Mouse (Mus musculus) cerebellum, adult 9-10 months (tissue): ENCODE results near the gene Myadml2.
"Not testable (repeated sequence)": the region's sequence is repeated elsewhere in the genome, so short reads cannot be mapped to it uniquely, and the experiment has no call there.

ENCODE experiments used
- DNase-seq: peaks from one replicate; pipeline ENCODE4 v3.0.0; 2022

Myadml2 gene

DNA sequence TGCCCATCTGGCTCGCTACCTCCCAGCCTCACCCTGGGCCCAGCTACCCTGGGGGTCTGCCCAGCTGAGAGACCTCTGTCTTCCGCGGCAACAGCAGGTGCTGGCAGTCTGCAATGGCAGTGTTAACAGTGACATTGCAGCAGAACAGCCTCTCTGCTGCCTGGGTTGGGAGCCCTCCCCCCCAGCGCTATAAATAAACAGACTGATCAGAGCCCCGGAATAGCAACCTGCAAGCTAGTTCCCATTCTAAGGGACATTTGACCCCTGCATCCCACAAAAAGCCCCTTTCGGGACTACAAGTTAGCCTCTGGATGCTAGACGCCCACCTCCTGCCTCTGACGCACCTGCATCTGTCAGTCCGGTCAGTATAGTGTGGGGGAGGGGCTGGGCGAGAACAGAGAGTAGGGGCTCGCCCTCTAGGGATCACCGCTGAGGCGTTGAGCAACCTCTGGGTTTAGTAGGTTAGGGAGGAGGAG, at the start of gene Myadml2:
Gene Myadml2, minus strand, starts transcription at position 158 of the 476 bp plus-strand sequence.
- DNase-seq, result peak; percentile 70

- no peak for DNase-seq
Measured at GRCm38 (mm10) chr11:120697741-120698140, 49.8 kb upstream of the Myadml2 start.

DNA sequence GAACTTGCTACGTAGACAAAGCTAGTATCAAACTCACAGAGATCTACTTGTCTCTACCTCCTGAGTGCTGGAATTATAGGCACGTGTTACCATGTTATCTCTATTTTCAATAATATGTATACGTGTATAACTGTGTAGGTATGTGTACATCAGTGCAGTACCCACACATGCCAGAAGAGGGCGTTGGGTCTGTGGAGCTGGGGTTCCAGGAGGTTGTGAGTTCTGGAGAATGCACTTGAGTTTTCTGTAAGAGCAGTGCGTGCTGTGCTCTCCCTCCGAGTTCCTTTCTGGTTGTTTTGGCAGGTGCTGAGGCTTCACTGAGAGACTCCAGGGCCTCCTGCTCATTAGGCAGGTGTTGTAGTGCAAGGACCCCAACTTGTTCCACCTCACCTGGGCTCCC, 48.6 kb upstream of the Myadml2 start:
- no peak for DNase-seq

- no peak for DNase-seq
Measured at GRCm38 (mm10) chr11:120695641-120696040, 47.7 kb upstream of the Myadml2 start.

- DNase-seq, result no peak
Measured at GRCm38 (mm10) chr11:120695184-120695583, 47.2 kb upstream of the Myadml2 start.

- no peak for DNase-seq
Measured at GRCm38 (mm10) chr11:120693461-120693860, 45.5 kb upstream of the Myadml2 start.

DNA sequence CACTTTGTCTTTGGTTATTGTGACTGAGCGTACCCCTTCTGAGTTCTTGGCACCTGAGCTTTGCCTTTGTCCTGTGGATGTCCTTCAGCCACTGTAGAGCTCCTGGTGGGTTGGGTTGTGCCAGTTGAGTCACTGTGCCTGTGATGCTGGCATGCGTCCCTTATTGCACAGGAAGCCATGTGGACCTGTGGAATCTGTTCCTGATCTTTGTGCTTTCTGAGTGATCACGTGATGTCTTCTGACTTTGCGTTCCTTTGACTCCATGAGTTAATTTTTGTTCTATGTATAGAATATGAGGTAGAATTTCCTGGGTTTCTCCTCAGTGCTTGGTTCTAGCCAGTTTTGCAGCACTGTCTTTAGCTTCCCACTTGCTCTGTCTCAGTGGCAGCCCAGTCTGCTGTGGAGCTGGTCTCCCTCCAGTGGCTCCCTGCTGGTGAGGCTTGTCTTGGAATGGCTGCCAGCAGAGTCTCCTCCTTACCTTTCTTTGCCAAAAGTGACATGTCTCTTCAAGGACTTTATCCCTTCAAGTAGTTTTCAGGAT, 44.6 kb upstream of the Myadml2 start:
- no peak for DNase-seq

- no peak for DNase-seq
Measured at GRCm38 (mm10) chr11:120689365-120689764, 41.4 kb upstream of the Myadml2 start.

DNA sequence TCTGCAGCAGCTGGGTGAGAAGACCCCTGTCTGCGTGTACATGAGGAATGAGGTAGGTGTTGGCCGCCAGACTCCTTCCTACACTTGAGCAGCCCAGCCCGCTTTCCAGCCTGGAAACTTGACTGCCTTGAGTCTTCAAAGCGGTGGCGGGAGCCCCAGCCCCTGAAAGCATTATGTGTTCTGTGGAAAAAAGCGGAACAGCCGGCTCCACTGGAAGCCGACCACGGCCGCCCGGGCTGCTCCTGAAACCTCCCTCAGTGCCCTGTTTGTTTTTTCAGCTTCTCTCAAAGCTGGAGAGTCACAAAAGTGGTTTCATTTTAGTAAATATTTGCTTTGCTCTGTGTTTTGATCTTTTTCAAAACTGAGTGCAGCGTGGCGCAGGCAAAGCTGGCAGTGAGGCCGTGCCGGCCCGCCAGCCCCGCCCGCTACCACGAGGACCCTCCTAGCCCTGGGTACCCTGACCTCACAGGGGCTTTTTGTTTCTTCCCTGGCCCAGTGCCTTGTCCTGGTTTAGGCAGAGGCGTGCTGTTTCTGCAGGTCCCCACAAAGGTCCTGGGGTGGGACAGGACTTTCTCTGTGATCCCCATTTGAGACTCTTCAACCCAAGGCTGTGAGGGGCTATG, 38.8 kb upstream of the Myadml2 start:
- DNase-seq, result no peak

GRCm38 (mm10) chr11:120684660-120685059, 36.7 kb upstream of the Myadml2 start:
- no peak for DNase-seq

- DNase-seq, result no peak
Measured at GRCm38 (mm10) chr11:120684086-120684485, 36.1 kb upstream of the Myadml2 start.

- no peak for DNase-seq
Measured at GRCm38 (mm10) chr11:120683536-120683935, 35.6 kb upstream of the Myadml2 start.

DNA sequence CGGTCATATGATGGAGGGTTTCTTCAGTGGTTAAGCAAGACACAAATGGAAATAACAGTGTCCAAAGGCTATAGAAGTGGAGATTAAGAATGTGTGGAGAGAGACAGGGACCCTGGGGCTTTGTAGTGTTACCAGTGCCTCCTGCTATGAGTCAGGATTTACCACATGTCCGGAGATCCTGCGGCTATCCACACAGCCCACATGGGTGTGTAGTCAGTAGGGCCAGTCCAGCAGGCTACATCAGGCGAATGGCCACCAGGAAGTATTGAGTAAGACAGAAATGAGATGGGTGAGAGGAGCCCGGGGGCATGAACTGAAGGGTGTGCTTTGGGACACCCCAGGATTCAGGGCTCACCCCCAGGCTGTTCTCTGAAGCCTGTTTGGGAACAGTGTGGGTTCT, 34.7 kb upstream of the Myadml2 start:
- no peak for DNase-seq

GRCm38 (mm10) chr11:120679909-120680308, 32.0 kb upstream of the Myadml2 start:
- DNase-seq, result no peak

- no peak for DNase-seq
Measured at GRCm38 (mm10) chr11:120676951-120677350, 29.0 kb upstream of the Myadml2 start.

GRCm38 (mm10) chr11:120675875-120676274, 27.9 kb upstream of the Myadml2 start:
- not testable (repeated sequence) for DNase-seq

GRCm38 (mm10) chr11:120673594-120674122, 25.7 kb upstream of the Myadml2 start:
- DNase-seq, result no peak

GRCm38 (mm10) chr11:120672687-120673593, 25.0 kb upstream of the Myadml2 start, which contains the start of gene Aspscr1:
Aspscr1 (plus strand) TSS chr11:120672973.
- peak; percentile 90 for DNase-seq

GRCm38 (mm10) chr11:120666617-120667016, 18.7 kb upstream of the Myadml2 start:
- no peak for DNase-seq

- no peak for DNase-seq
Measured at GRCm38 (mm10) chr11:120665406-120665805, 17.4 kb upstream of the Myadml2 start.

- DNase-seq, result no peak
Measured at GRCm38 (mm10) chr11:120663714-120664113, 15.8 kb upstream of the Myadml2 start.

- no peak for DNase-seq
Measured at GRCm38 (mm10) chr11:120662759-120663158, 14.8 kb upstream of the Myadml2 start.

DNA sequence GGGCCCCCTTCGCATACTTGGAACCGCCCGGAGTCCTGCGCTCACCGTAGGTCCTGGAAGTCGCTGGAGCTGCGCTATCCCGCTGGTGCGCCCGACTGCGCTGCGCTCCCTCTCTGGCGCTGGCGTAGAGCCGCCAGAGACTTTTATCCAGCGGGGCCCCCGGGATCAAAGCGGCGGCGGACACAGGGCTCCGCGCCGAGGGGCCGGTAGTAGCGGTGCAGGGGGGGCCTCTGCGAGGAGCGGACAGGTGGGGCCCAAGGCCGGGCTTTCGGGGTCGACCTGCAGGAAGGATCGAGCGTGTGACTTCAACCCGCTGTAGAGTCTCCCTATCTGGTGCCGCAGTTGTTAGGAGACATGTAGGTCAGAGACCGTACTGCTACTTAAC, 13.1 kb upstream of the Myadml2 start, which contains the start of gene Notum:
Gene Notum, minus strand, starts transcription at position 100 of the 385 bp plus-strand sequence.
- no peak for DNase-seq
